Mouse (Mus musculus) lung, postnatal 10 days (tissue): ENCODE measurements around the gene Tbc1d22b.

ENCODE experiments used
- DNase-seq: peaks from one replicate; pipeline ENCODE4 v3.0.0; 2021

The Tbc1d22b gene

GRCm38 (mm10) chr17:29542831-29543690, 6.5 kb upstream of the Tbc1d22b start:
- DNase-seq = no peak

GRCm38 (mm10) chr17:29544064-29544463, 5.5 kb upstream of the Tbc1d22b start:
- DNase-seq = no peak

- no peak for DNase-seq
Observed at GRCm38 (mm10) chr17:29545241-29545640, 4.3 kb upstream of the Tbc1d22b start.

GRCm38 (mm10) chr17:29548494-29548893, 1.1 kb upstream of the Tbc1d22b start:
- DNase-seq = no peak

GRCm38 (mm10) chr17:29548994-29549393, 591 bp upstream of the Tbc1d22b start:
- no peak for DNase-seq

- no peak for DNase-seq
Observed at GRCm38 (mm10) chr17:29551019-29551418, 1.4 kb downstream of the Tbc1d22b start.

- no peak for DNase-seq
Observed at GRCm38 (mm10) chr17:29552162-29552732, 2.7 kb downstream of the Tbc1d22b start, which contains the start of gene Tmem217. Gene Tmem217, minus strand, starts transcription at chr17:29552385.

GRCm38 (mm10) chr17:29554176-29554575, 4.6 kb downstream of the Tbc1d22b start:
- no peak for DNase-seq

GRCm38 (mm10) chr17:29556456-29556855, 6.9 kb downstream of the Tbc1d22b start:
- no peak for DNase-seq

GRCm38 (mm10) chr17:29556893-29557292, 7.3 kb downstream of the Tbc1d22b start:
- no peak for DNase-seq

GRCm38 (mm10) chr17:29558476-29558875, 8.9 kb downstream of the Tbc1d22b start:
- DNase-seq = no peak

- DNase-seq = no peak
Observed at GRCm38 (mm10) chr17:29565521-29565920, 15.9 kb downstream of the Tbc1d22b start.

GRCm38 (mm10) chr17:29568435-29568834, 18.9 kb downstream of the Tbc1d22b start:
- DNase-seq = no peak

GRCm38 (mm10) chr17:29569831-29570230, 20.2 kb downstream of the Tbc1d22b start:
- no peak for DNase-seq

GRCm38 (mm10) chr17:29579579-29580126, 30.1 kb downstream of the Tbc1d22b start:
- no peak for DNase-seq

- DNase-seq = no peak
Observed at GRCm38 (mm10) chr17:29583569-29583968, 34.0 kb downstream of the Tbc1d22b start.

- no peak for DNase-seq
Observed at GRCm38 (mm10) chr17:29584306-29584705, 34.7 kb downstream of the Tbc1d22b start.

GRCm38 (mm10) chr17:29584737-29585136, 35.2 kb downstream of the Tbc1d22b start:
- no peak for DNase-seq

- DNase-seq = no peak
Observed at GRCm38 (mm10) chr17:29585446-29585845, 35.9 kb downstream of the Tbc1d22b start.

- no peak for DNase-seq
Observed at GRCm38 (mm10) chr17:29586921-29587320, 37.3 kb downstream of the Tbc1d22b start.

- DNase-seq = peak; percentile 67
Observed at GRCm38 (mm10) chr17:29589221-29589898, 39.8 kb downstream of the Tbc1d22b start.

GRCm38 (mm10) chr17:29595891-29596770, 46.5 kb downstream of the Tbc1d22b start:
- no peak for DNase-seq
